Mouse (Mus musculus): ENCODE measurements at regions not wholly inside any gene's neighbourhood (a gene's known extent, or its start where the extent isn't known, plus 50 kb on each side); places are given as distances from the start of the nearest gene placed in this dataset.

DNA sequence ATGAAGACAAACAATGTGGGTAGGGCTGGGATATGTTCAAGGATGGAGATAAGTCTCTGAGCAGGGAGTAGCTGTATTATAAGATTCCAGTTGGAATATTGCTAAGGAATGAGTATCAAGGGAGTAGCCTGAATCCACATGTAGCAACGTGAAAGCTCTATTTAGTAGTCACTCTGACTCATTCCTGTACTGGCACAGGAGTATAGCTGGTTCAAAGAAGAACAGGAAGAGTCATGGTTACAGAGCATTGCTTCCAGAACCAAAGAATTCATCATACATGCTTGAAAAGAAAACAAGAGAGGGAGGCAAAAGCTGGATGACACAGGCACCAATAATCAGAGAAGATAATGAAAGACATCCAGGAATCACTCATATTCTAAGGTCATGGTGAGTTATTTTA, 500.6 kb upstream of the N6amt1 start:
- TF ChIP-seq ZNF384 (IDR thresholded peaks at IDR 0.05; ENCODE audit: low read depth, low read length) = no peak
- no peak for TF ChIP-seq MAFK (IDR thresholded peaks at IDR 0.05; ENCODE audit: insufficient read depth, low read depth, low read length)
- no peak for TF ChIP-seq HCFC1 (IDR thresholded peaks at IDR 0.05; ENCODE audit: borderline replicate concordance, insufficient read depth, low read length)
- TF ChIP-seq CHD2 (IDR thresholded peaks at IDR 0.05; ENCODE audit: low read depth, low read length) = no peak
- TF ChIP-seq ZC3H11A (IDR thresholded peaks at IDR 0.05; ENCODE audit: borderline replicate concordance, low read depth, low read length) = no peak

Measured in ES-E14 (cell line).